Mouse (Mus musculus) liver, postnatal 0 days (tissue): Measurements from ENCODE around the gene Usp31. TPM values are rescaled to one million over a fixed set of nuclear protein-coding genes. Genes with fewer than 3 reads are reported as not detected.

Experiments used
- ATAC-seq: fragments of 200-750 bp; cut with Nextera tagmentation; 2 replicates; pipeline ENCODE4 v1.8.0; 2017; ENCODE audit warnings: mild to moderate bottlenecking, moderate library complexity
- DNase-seq: peaks from one replicate; pipeline ENCODE4 v3.0.0-alpha.2; 2016
- H3K27ac ChIP-seq: fragments of 300-500 bp; sonication (generic); 2 replicates; pipeline ENCODE4 v1.5.1; 2014; ENCODE audit warnings: antibody characterized with exemption, moderate library complexity, mild to moderate bottlenecking, low read depth
- H3K27me3 ChIP-seq: fragments of 300-500 bp; sonication (generic); 2 replicates; pipeline ENCODE4 v1.6.1; 2014; ENCODE audit warnings: low read length, control low read depth, mixed read lengths; ENCODE audit not compliant: insufficient read depth
- H3K36me3 ChIP-seq: fragments of 300-500 bp; sonication (generic); replicated peaks from 2 replicates; pipeline ENCODE4 v1.6.1; 2014; ENCODE audit warnings: mild to moderate bottlenecking, control low read depth, low read length, moderate library complexity, mixed read lengths; ENCODE audit not compliant: insufficient read depth
- H3K4me1 ChIP-seq: fragments of 300-500 bp; sonication (generic); 2 replicates; pipeline ENCODE4 v1.6.1; 2014; ENCODE audit warnings: antibody characterized with exemption, mild to moderate bottlenecking, control low read depth; ENCODE audit not compliant: insufficient read depth
- H3K4me2 ChIP-seq: fragments of 300-500 bp; sonication (generic); 2 replicates; pipeline ENCODE4 v1.6.1; 2014; ENCODE audit warnings: low read depth, mild to moderate bottlenecking, low read length, moderate library complexity, mixed read lengths
- H3K4me3 ChIP-seq: fragments of 300-500 bp; sonication (generic); 2 replicates; pipeline ENCODE4 v1.5.1; 2014; ENCODE audit warnings: low read depth, low read length
- H3K9ac ChIP-seq: fragments of 300-500 bp; sonication (generic); replicated peaks from 2 replicates; pipeline ENCODE4 v1.6.1; 2014; ENCODE audit warnings: mild to moderate bottlenecking, moderate library complexity
- H3K9me3 ChIP-seq: fragments of 300-500 bp; sonication (generic); 2 replicates; pipeline ENCODE4 v1.6.1; 2016; ENCODE audit warnings: mild to moderate bottlenecking, control low read depth, low read length, mixed read lengths
- CTCF ChIP-seq: sonication (generic); IDR thresholded peaks from 2 replicates; pipeline ENCODE4 v1.5.1; 2016; ENCODE audit warnings: antibody characterized with exemption, low read depth
- EP300 ChIP-seq: IDR thresholded peaks from 2 replicates; pipeline ENCODE4 v1.6.1; 2016; ENCODE audit warnings: antibody characterized with exemption, low read depth, mild to moderate bottlenecking
- WGBS: fragments of 180-500 bp; shearing (Covaris S2); extraction: QIAGEN DNeasy Blood & Tissue Kit; methylation state at CpG from one replicate; pipeline ENCODE4 v1.1.7; 2014; ENCODE audit not compliant: insufficient replicate concordance; 5-methylcytosine and 5-hydroxymethylcytosine counted together
- polyA plus RNA-seq: library from polyadenylated mRNA; unstranded; fragments of >200 nt; fragmentation: Nextera tagmentation; extraction: Ambion mirVana; gene quantifications from 2 replicates; pipeline ENCODE4 v1.2.1, GENCODE M21; 2015

The Usp31 gene
- polyA plus RNA-seq, 1 experiment from 2014 or later, result 0.46 TPM

DNA sequence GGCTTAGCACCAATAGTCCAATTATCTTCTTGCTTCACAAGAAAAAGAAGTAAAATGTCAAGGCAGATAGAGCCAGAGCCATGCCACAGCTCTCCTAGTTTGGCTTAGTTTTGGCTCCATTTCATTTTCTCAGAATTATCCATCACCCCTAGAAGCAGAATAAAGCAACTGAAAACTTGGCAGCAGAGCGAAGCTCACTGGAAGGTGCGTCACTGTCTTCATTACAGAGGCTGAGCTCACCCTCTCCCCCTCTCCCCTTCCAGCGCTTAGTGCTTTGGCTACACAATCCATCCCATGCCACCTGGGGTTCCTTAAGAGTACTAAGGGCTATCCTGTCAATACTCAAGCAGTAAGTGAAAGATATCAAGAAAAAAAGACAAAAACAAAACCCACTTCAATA, 56.3 kb downstream of the Usp31 start:
- 96% methylated on average over 3 of the region's 3 CpGs for WGBS
- H3K9me3 ChIP-seq, result no peaks in the 10 kb centered on the region
- peaks cover 2% of the 10 kb centered on the region; the same call in 1 of the 2 replicates for H3K4me1 ChIP-seq
- no peak overlapping the region for H3K9ac ChIP-seq
- no peak overlapping the region for H3K4me3 ChIP-seq
- H3K27me3 ChIP-seq, result no peaks in the 10 kb centered on the region
- DNase-seq, result no peak
- no peak for ATAC-seq
- TF ChIP-seq EP300 (no peak), CTCF (no peak)
- peaks cover 24% of the 10 kb centered on the region for H3K36me3 ChIP-seq
- H3K27ac ChIP-seq, result no peak overlapping the region
- no peak overlapping the region for H3K4me2 ChIP-seq

DNA sequence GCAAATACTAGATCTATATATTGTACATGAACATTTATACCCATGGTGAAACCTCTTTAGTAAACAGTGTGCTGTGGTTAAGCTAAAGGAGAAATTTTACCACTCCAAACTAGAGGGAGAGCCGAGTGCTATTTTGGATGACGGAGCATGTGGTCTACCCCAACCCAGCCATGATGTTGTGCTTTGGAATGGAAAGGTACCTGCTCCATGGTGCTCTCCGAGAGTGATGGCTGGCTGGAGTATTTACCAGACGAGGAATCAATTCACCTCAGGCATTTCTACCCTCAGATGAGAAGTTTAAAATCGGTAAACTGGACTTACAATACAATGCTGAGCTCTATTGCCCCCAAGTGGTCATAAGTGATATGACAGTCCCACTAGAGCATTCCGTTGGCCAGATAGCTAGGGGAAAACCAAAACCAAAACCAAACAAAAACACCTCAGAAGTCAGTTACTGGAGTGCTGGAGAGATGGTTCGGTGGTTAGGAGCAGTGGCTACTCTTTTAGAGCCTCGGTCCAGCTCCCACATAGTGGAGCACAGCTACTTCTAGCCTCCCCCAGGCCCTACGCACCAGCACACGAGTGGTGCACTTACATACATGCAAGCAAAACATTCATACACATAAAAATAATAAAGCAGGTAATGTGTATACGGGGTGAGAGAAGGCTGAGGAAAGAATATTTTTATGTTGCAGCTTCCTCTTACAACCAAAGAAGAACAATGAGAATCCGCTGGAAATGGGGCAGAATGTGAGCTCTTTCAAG, 65.9 kb downstream of the Usp31 start:
- H3K4me2 ChIP-seq, result peak overlapping the region; percentile 14; the same call in 1 of the 2 replicates
- WGBS, result 43% methylated on average over 12 of the region's 12 CpGs
- peak; percentile 40 for DNase-seq

GRCm38 (mm10) chr7:121636732-121637131, 70.3 kb downstream of the Usp31 start:
- no peak overlapping the region for H3K27ac ChIP-seq
- H3K4me2 ChIP-seq, result no peak overlapping the region
- no peaks in the 10 kb centered on the region for H3K9me3 ChIP-seq
- ATAC-seq (no peak), DNase-seq (no peak)
- H3K4me3 ChIP-seq, result no peak overlapping the region
- no peak for TF ChIP-seq CTCF
- no peak for TF ChIP-seq EP300
- H3K4me1 ChIP-seq, result no peaks in the 10 kb centered on the region
- H3K9ac ChIP-seq, result no peak overlapping the region
- H3K27me3 ChIP-seq, result no peaks in the 10 kb centered on the region
- no peaks in the 10 kb centered on the region for H3K36me3 ChIP-seq
- 49% methylated on average over 5 of the region's 5 CpGs for WGBS

More for the DNA sequence above, 65.9 kb downstream of the Usp31 start:
- Histone ChIP-seq H3K9me3 (no peaks in the 10 kb centered on the region), H3K4me3 (no peak overlapping the region), H3K4me1 (peaks cover 1% of the 10 kb centered on the region; the same call in 1 of the 2 replicates), H3K9ac (no peak overlapping the region), H3K36me3 (no peaks in the 10 kb centered on the region), H3K27ac (no peak overlapping the region), H3K27me3 (no peaks in the 10 kb centered on the region)
- peak; percentile 85 for TF ChIP-seq CTCF
- no peak for TF ChIP-seq EP300
- 0 out of 2 replicates have a peak, but pooled peaks have one; percentile 21 for ATAC-seq

GRCm38 (mm10) chr7:121634236-121634635, 72.8 kb downstream of the Usp31 start:
- WGBS, result 65% methylated on average over 3 of the region's 3 CpGs
- no peaks in the 10 kb centered on the region for H3K27me3 ChIP-seq
- DNase-seq (no peak), ATAC-seq (no peak)
- H3K4me2 ChIP-seq, result no peak overlapping the region
- no peaks in the 10 kb centered on the region for H3K36me3 ChIP-seq
- H3K27ac ChIP-seq, result no peak overlapping the region
- TF ChIP-seq CTCF, result no peak
- no peak for TF ChIP-seq EP300
- H3K9me3 ChIP-seq, result no peaks in the 10 kb centered on the region
- H3K9ac ChIP-seq, result no peak overlapping the region
- no peak overlapping the region for H3K4me3 ChIP-seq
- H3K4me1 ChIP-seq, result no peaks in the 10 kb centered on the region

DNA sequence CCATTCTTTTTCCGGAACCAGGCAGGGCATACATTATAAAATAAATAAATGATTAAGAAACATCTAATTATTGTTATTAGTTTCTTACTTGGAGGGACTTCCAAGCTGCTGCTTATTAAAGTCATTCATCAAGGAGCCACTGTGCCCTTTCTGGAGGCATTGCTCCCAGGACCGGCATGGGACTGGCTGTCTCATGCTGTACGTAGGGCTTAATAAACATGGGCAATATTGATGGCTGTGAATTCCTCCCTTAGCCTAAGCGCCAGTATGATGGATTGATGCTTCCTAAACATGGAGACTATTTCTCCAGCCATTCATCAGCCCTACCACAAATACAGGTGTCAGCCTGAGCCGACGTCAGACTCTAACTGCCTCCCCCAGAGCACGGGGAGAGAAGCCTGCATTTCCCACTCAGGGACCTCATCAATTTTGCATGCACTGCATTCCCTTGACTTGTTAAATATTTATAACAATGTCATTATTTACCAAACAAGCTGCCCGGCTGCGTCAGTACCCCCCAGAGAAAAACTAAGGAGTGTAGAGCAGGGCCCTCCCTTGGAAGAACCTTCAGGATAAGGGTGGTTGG, 84.1 kb downstream of the Usp31 start:
- Histone ChIP-seq H3K9ac (no peak overlapping the region), H3K4me2 (no peak overlapping the region), H3K9me3 (no peaks in the 10 kb centered on the region), H3K27ac (no peak overlapping the region), H3K36me3 (no peaks in the 10 kb centered on the region), H3K4me3 (no peak overlapping the region), H3K27me3 (no peaks in the 10 kb centered on the region), H3K4me1 (no peaks in the 10 kb centered on the region)
- DNase-seq (no peak), ATAC-seq (no peak)
- WGBS, result 83% methylated on average over 9 of the region's 9 CpGs
- TF ChIP-seq EP300 (no peak), CTCF (no peak)

DNA sequence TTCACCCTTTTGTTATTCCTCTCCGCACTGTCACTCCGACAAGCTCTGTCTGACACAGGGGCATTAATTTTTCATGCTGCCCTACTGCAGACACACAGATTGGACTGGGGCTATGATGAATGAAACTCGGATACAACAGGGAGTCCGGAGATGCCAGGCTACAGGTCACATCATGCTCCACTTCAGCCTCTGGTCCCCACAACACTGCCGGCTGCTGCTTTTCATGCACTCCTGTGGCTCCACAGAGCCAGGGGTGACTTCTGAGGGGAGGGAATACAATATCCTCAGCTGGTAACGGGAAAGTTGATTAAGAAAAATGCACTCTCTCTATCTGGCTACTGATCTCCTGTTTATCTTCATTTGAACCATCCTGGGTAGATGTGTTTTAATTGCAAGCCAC, 84.6 kb downstream of the Usp31 start:
- ATAC-seq, result no peak
- WGBS, result 74% methylated on average over 6 of the region's 6 CpGs
- no peaks in the 10 kb centered on the region for H3K9me3 ChIP-seq

More for the DNA sequence above, 84.6 kb downstream of the Usp31 start:
- Histone ChIP-seq H3K27ac (no peak overlapping the region), H3K4me1 (no peaks in the 10 kb centered on the region), H3K9ac (no peak overlapping the region), H3K27me3 (no peaks in the 10 kb centered on the region), H3K4me2 (no peak overlapping the region), H3K4me3 (no peak overlapping the region), H3K36me3 (no peaks in the 10 kb centered on the region)
- no peak for DNase-seq
- TF ChIP-seq EP300 (no peak), CTCF (no peak)
